11 mouse cellular contexts compared by ENCODE assay signal in the genomic region with DNA sequence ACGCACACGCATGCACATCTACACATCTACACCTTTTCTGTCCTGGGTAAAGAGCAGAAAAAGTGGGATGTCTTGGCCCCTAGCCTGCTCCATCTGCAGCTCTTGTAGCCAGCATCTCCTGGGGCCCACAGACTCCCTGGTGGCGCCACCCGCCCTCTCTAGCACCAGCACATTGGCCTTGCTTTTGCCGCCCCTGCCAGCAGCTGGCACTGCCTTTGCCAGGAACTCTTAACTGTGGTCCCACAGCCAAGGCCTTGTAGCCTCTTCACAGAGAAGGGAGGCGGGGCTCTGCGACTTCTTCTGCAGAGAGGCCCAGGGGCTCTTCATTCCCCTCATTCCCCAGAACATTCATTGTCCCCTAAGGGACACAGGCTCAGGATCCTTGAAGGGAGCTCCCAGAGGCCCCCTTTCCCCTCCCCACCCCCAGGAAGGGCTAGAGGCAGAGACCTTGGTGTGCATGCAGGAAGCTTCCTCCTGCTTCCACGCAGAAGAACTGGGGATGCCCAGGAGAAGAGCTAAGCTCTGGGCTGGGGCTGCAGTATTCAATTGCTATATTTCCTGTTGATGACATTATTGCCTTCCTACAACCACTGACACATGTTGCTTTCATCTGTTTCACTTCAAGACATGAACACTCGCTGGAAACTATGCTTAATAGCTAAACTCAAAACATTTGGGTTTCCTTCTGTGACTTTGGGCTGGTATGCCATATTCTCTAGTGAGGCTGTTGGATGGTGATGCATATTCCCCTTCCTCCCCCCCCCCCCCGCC. TPM values are rescaled to one million over a fixed set of nuclear protein-coding genes. Genes with fewer than 3 reads are reported as not detected.
DNase-seq lines count a peak whose midpoint lies in the region; ATAC-seq lines count a peak whose summit lies in the region.
"Had no signal": no experiment of that assay in that cellular context is flagged by ENCODE, and none has a peak within 500 bp of the region (broad histone marks: within the 10 kb centered on the region; RNA-seq: fewer than 3 reads in every experiment).

No protein-coding gene starts in this region.

- H3K27me3 ChIP-seq in hindbrain, embryonic 10.5 days (ENCODE audit: insufficient read depth, poor library complexity, severe bottlenecking): peaks cover 26% of the 10 kb centered on the region
- H3K27me3 ChIP-seq in hindbrain, embryonic 14.5 days (ENCODE audit: control insufficient read depth, insufficient read depth, low read length): no peaks in the 10 kb centered on the region
- no peaks in the 10 kb centered on the region for H3K27me3 ChIP-seq in embryonic facial prominence, embryonic 14.5 days (replicated peaks; ENCODE audit: control insufficient read depth, insufficient read depth, low read length)
- H3K27me3 ChIP-seq in intestine, embryonic 16.5 days (replicated peaks; ENCODE audit: control insufficient read depth, insufficient read depth, low read length): no peaks in the 10 kb centered on the region; the same call in 1 of the 2 replicates

- H3K4me1 ChIP-seq in hindbrain, embryonic 10.5 days (replicated peaks): peaks cover 30% of the 10 kb centered on the region
- peaks cover 4% of the 10 kb centered on the region; the same call in 1 of the 2 replicates for H3K4me1 ChIP-seq in hindbrain, embryonic 14.5 days (replicated peaks; ENCODE audit: control insufficient read depth, insufficient read depth, low read length)
- H3K4me1 ChIP-seq in embryonic facial prominence, embryonic 14.5 days (ENCODE audit: control insufficient read depth, insufficient read depth, low read length): peaks cover 18% of the 10 kb centered on the region; the same call in 1 of the 2 replicates
- H3K4me1 ChIP-seq in intestine, embryonic 16.5 days (ENCODE audit: control insufficient read depth, insufficient read depth, low read length): peaks cover 2% of the 10 kb centered on the region; the same call in 1 of the 2 replicates

- no peak overlapping the region for H3K4me3 ChIP-seq in hindbrain, embryonic 10.5 days
- H3K4me3 ChIP-seq in hindbrain, embryonic 14.5 days (replicated peaks; ENCODE audit: low read length): no peak overlapping the region
- no peak overlapping the region for H3K4me3 ChIP-seq in embryonic facial prominence, embryonic 14.5 days (ENCODE audit: low read depth, low read length)
- H3K4me3 ChIP-seq in intestine, embryonic 16.5 days (ENCODE audit: low read length): no peak overlapping the region

- whole genome bisulfite sequencing in hindbrain, embryonic 10.5 days: 82% methylated on average over 9 of the region's 10 CpGs
- 82% methylated on average over 9 of the region's 10 CpGs for WGBS in hindbrain, embryonic 14.5 days
- WGBS in embryonic facial prominence, embryonic 14.5 days: 57% methylated on average over 9 of the region's 10 CpGs
- 80% methylated on average over 9 of the region's 10 CpGs for WGBS in intestine, embryonic 16.5 days

- no peak for ATAC-seq in hindbrain, embryonic 14.5 days (ENCODE audit: low FRiP score)
- peak; percentile 20; the same call in 1 of the 2 replicates for ATAC-seq in embryonic facial prominence, embryonic 14.5 days (ENCODE audit: low read depth)
- ATAC-seq in intestine, embryonic 16.5 days: no peak
- no peak for ATAC-seq in megakaryocyte progenitor cell, adult 5-6 weeks (replicated peaks; ENCODE audit: poor library complexity)

- H3K9me3 ChIP-seq in hindbrain, embryonic 10.5 days: no peaks in the 10 kb centered on the region
- H3K9me3 ChIP-seq in hindbrain, embryonic 14.5 days (ENCODE audit: control insufficient read depth, low read length): no peaks in the 10 kb centered on the region
- no peaks in the 10 kb centered on the region for H3K9me3 ChIP-seq in embryonic facial prominence, embryonic 14.5 days (ENCODE audit: control insufficient read depth, low read length)
- H3K9me3 ChIP-seq in intestine, embryonic 16.5 days (ENCODE audit: control insufficient read depth, low read length): no peaks in the 10 kb centered on the region

- H3K36me3 ChIP-seq in hindbrain, embryonic 10.5 days: no peaks in the 10 kb centered on the region
- no peaks in the 10 kb centered on the region for H3K36me3 ChIP-seq in hindbrain, embryonic 14.5 days (replicated peaks; ENCODE audit: control insufficient read depth, insufficient read depth)
- no peaks in the 10 kb centered on the region for H3K36me3 ChIP-seq in embryonic facial prominence, embryonic 14.5 days (ENCODE audit: control insufficient read depth, insufficient read depth, low read length)
- no peaks in the 10 kb centered on the region for H3K36me3 ChIP-seq in intestine, embryonic 16.5 days (ENCODE audit: control insufficient read depth, insufficient read depth, low read length)

- no peak overlapping the region for H3K4me2 ChIP-seq in hindbrain, embryonic 14.5 days (replicated peaks)
- H3K4me2 ChIP-seq in embryonic facial prominence, embryonic 14.5 days (ENCODE audit: low read depth, low read length): no peak overlapping the region
- no peak overlapping the region for H3K4me2 ChIP-seq in intestine, embryonic 16.5 days (ENCODE audit: low read depth, low read length)

- peak overlapping the region; percentile 26; the same call in 1 of the 2 replicates for H3K27ac ChIP-seq in hindbrain, embryonic 10.5 days
- H3K27ac ChIP-seq in hindbrain, embryonic 14.5 days: no peak overlapping the region
- H3K27ac ChIP-seq in embryonic facial prominence, embryonic 14.5 days (replicated peaks; ENCODE audit: low read depth, low read length): peak overlapping the region; percentile 66
- no peak overlapping the region for H3K27ac ChIP-seq in intestine, embryonic 16.5 days (ENCODE audit: low read length)

- no peak overlapping the region for H3K9ac ChIP-seq in hindbrain, embryonic 14.5 days
- H3K9ac ChIP-seq in embryonic facial prominence, embryonic 14.5 days (ENCODE audit: low read depth, low read length): no peak overlapping the region
- H3K9ac ChIP-seq in intestine, embryonic 16.5 days (ENCODE audit: low read depth, low read length): no peak overlapping the region

- no peak for DNase-seq in hindbrain, embryonic 10.5 days (ENCODE audit: low spot score)
- no peak for DNase-seq in hindbrain, embryonic 14.5 days (ENCODE audit: low spot score)
- peak; percentile 67 for DNase-seq in adrenal gland, adult 8-10 months
- no peak for DNase-seq in embryonic facial prominence, embryonic 14.5 days (ENCODE audit: low spot score)
- DNase-seq in layer of hippocampus, postnatal 10 days (ENCODE audit: low spot score in 2 of 2): peak; percentile 65 to 77
- DNase-seq in thymus, postnatal 25 days: no peak
- DNase-seq: cerebellum, adult 11-12 months; thymus, adult 18-20 months had no signal

RNA-seq across cellular contexts. Expression of gene Axin2, which starts 19.2 kb away (rescaled TPM):
- polyA plus RNA-seq in hindbrain, embryonic 10.5 days (2016; fragmentation: Nextera tagmentation; extraction: Ambion mirVana): 18.0 and 19.8 TPM in 2 replicates
- 9.0 and 11.7 TPM in 2 replicates for polyA plus RNA-seq in hindbrain, embryonic 14.5 days (2014; fragmentation: Nextera tagmentation; extraction: Ambion mirVana)
- total RNA-seq in adrenal gland, adult 8-10 months (2022): 10 to 100 TPM; 42.3 to 93.1 (median 66.6) TPM
- 11.4 and 11.8 TPM in 2 replicates for polyA plus RNA-seq in embryonic facial prominence, embryonic 14.5 days (2014; fragmentation: Nextera tagmentation; extraction: Ambion mirVana)
- total RNA-seq in layer of hippocampus, postnatal 10 days (2021): 10 to 100 TPM; 30.3 to 32.6 TPM
- 2.8 and 3.2 TPM in 2 replicates for polyA plus RNA-seq in intestine, embryonic 16.5 days (2015; fragmentation: Nextera tagmentation; extraction: Ambion mirVana)
- total RNA-seq in megakaryocyte progenitor cell, adult 5-6 weeks (2015): 0.49 and 0.71 TPM in 2 replicates
- 0.50 and 1.8 TPM in 2 replicates for total RNA-seq in megakaryocyte progenitor cell, adult 5-6 weeks (2017)
- total RNA-seq: MEL had no signal

Comparison
In these comparisons a context has a peak if more than half of its experiments do, and no peak if none do; other contexts are left out.
1. H3K27ac ChIP-seq: peak in hindbrain, embryonic 10.5 days (single experiment) and embryonic facial prominence, embryonic 14.5 days (single experiment); none in hindbrain, embryonic 14.5 days (single experiment) and intestine, embryonic 16.5 days (single experiment).
2. DNase-seq: peak in adrenal gland, adult 8-10 months (single experiment) and layer of hippocampus, postnatal 10 days (2 of 2); none in hindbrain, embryonic 10.5 days (single experiment), hindbrain, embryonic 14.5 days (single experiment), embryonic facial prominence, embryonic 14.5 days (single experiment) and thymus, postnatal 25 days (single experiment).